Mouse (Mus musculus) liver, postnatal 0 days (tissue): ENCODE data around the gene Flrt1.

Experiments used
- CTCF ChIP-seq: sonication (generic); IDR thresholded peaks from 2 replicates; pipeline ENCODE4 v1.5.1; 2016; ENCODE audit warnings: antibody characterized with exemption, low read depth
- EP300 ChIP-seq: IDR thresholded peaks from 2 replicates; pipeline ENCODE4 v1.6.1; 2016; ENCODE audit warnings: antibody characterized with exemption, low read depth, mild to moderate bottlenecking

- TF ChIP-seq CTCF (no peak), EP300 (no peak)
Measured at GRCm38 (mm10) chr19:7099620-7100155, 5.8 kb downstream of the Flrt1 start.
